Mouse (Mus musculus) adrenal gland, adult 2 months (tissue): ENCODE measurements around the gene Gal3st2. TPM values are rescaled to one million over a fixed set of nuclear protein-coding genes. Genes with fewer than 3 reads are reported as not detected.
"Not testable (repeated sequence)": the region's sequence is repeated elsewhere in the genome, so short reads cannot be mapped to it uniquely, and the experiment has no call there.

Experiments used
- DNase-seq: peaks from one replicate; pipeline ENCODE4 v3.0.0; 2021
- polyA plus RNA-seq: library from polyadenylated mRNA; depleted of rRNA; stranded (reverse); fragments of >200 nt; gene quantifications from 2 replicates; pipeline ENCODE4 v1.2.3, GENCODE M21; 2012; rRNA removed
- total RNA-seq, 2 experiments: library from RNA; stranded (reverse); gene quantifications; 2 replicates each; pipeline ENCODE4 v1.2.3; 2021

Gal3st2 gene
- total and polyA plus RNA-seq, 3 experiments, result 0.15 TPM; not detected in 2

GRCm38 (mm10) chr1:93871594-93872105, 10.5 kb downstream of the Gal3st2 start:
- not testable (repeated sequence) for DNase-seq

- not testable (repeated sequence) for DNase-seq
Measured at GRCm38 (mm10) chr1:93874405-93874804, 13.3 kb downstream of the Gal3st2 start.

- DNase-seq, result not testable (repeated sequence)
Measured at GRCm38 (mm10) chr1:93881778-93882177, 20.7 kb downstream of the Gal3st2 start.

GRCm38 (mm10) chr1:93890936-93891335, 29.8 kb downstream of the Gal3st2 start:
- not testable (repeated sequence) for DNase-seq

- not testable (repeated sequence) for DNase-seq
Measured at GRCm38 (mm10) chr1:93897395-93897794, 36.3 kb downstream of the Gal3st2 start.

GRCm38 (mm10) chr1:93901291-93901690, 40.2 kb downstream of the Gal3st2 start:
- peak; percentile 49 for DNase-seq

GRCm38 (mm10) chr1:93906690-93907089, 45.6 kb downstream of the Gal3st2 start:
- DNase-seq, result not testable (repeated sequence)

GRCm38 (mm10) chr1:93908977-93909586, 48.0 kb downstream of the Gal3st2 start:
- not testable (repeated sequence) for DNase-seq

- not testable (repeated sequence) for DNase-seq
Measured at GRCm38 (mm10) chr1:93911877-93912276, 50.8 kb downstream of the Gal3st2 start.

- not testable (repeated sequence) for DNase-seq
Measured at GRCm38 (mm10) chr1:93917160-93917559, 56.1 kb downstream of the Gal3st2 start.

GRCm38 (mm10) chr1:93918011-93918410, 56.9 kb downstream of the Gal3st2 start, which contains the start of gene Gal3st2b:
Gene Gal3st2b, plus strand, starts transcription at chr1:93918311.
- DNase-seq, result not testable (repeated sequence)

- not testable (repeated sequence) for DNase-seq
Measured at GRCm38 (mm10) chr1:93918775-93919174, 57.7 kb downstream of the Gal3st2 start.

GRCm38 (mm10) chr1:93919321-93919720, 58.2 kb downstream of the Gal3st2 start:
- DNase-seq, result not testable (repeated sequence)

- DNase-seq, result not testable (repeated sequence)
Measured at GRCm38 (mm10) chr1:93922609-93923008, 61.5 kb downstream of the Gal3st2 start.

- DNase-seq, result not testable (repeated sequence)
Measured at GRCm38 (mm10) chr1:93923098-93923497, 62.0 kb downstream of the Gal3st2 start.

Other genes with a start within 250 kb of the Gal3st2 start
- gene Stk25, start 202.6 kb upstream of the Gal3st2 start, total RNA-seq, result 100 to 1,000 TPM; 115 to 140 TPM
- 65.7 and 66.4 TPM in 2 replicates for gene Stk25, start 202.6 kb upstream of the Gal3st2 start, polyA plus RNA-seq
- gene Bok, start 175.6 kb upstream of the Gal3st2 start, total RNA-seq, result 10 to 100 TPM in 1 of 2 experiments, 1 to 10 TPM in 1; 8.9 to 16.4 TPM
- 54.5 and 93.1 TPM in 2 replicates for gene Bok, start 175.6 kb upstream of the Gal3st2 start, polyA plus RNA-seq
- 10 to 100 TPM; 73.5 to 87.9 TPM for gene Atg4b, start 109.8 kb upstream of the Gal3st2 start, total RNA-seq
- gene Atg4b, start 109.8 kb upstream of the Gal3st2 start, polyA plus RNA-seq, result 43.7 and 50.8 TPM in 2 replicates
- 10 to 100 TPM; 49.2 to 52.0 TPM for gene Thap4, start 106.4 kb upstream of the Gal3st2 start, total RNA-seq
- gene Thap4, start 106.4 kb upstream of the Gal3st2 start, polyA plus RNA-seq, result 44.0 and 45.1 TPM in 2 replicates
- 10 to 100 TPM; 50.6 to 66.3 TPM for gene Dtymk, start 59.4 kb upstream of the Gal3st2 start, total RNA-seq
- 43.2 and 44.5 TPM in 2 replicates for gene Dtymk, start 59.4 kb upstream of the Gal3st2 start, polyA plus RNA-seq
- 10 to 100 TPM; 14.8 to 19.1 TPM for gene Ing5, start 57.3 kb upstream of the Gal3st2 start, total RNA-seq
- 4.3 and 4.6 TPM in 2 replicates for gene Ing5, start 57.3 kb upstream of the Gal3st2 start, polyA plus RNA-seq
- 10 to 100 TPM; 45.2 to 57.5 TPM for gene D2hgdh, start 36.4 kb upstream of the Gal3st2 start, total RNA-seq
- gene D2hgdh, start 36.4 kb upstream of the Gal3st2 start, polyA plus RNA-seq, result 28.8 and 29.6 TPM in 2 replicates
- gene Gal3st2b, start 57.0 kb downstream of the Gal3st2 start, total RNA-seq, result under 1 TPM in 1 of 2 experiments, not detected in 1; 0.14 TPM
- 0.12 TPM in 1 of 2 replicates, not detected in the other for gene Gal3st2b, start 57.0 kb downstream of the Gal3st2 start, polyA plus RNA-seq
- gene Gal3st2c, start 129.2 kb downstream of the Gal3st2 start, total RNA-seq, result under 1 TPM; 0.09 to 0.17 TPM
- gene Gal3st2c, start 129.2 kb downstream of the Gal3st2 start, polyA plus RNA-seq, result 0.01 TPM in 1 of 2 replicates, not detected in the other
- not detected for gene Neu4, start 159.1 kb downstream of the Gal3st2 start, total RNA-seq
- not detected in 2 replicates for gene Neu4, start 159.1 kb downstream of the Gal3st2 start, polyA plus RNA-seq
- gene Pdcd1, start 191.2 kb downstream of the Gal3st2 start, total RNA-seq, result under 1 TPM in 1 of 2 experiments, not detected in 1; 0.14 TPM
- gene Pdcd1, start 191.2 kb downstream of the Gal3st2 start, polyA plus RNA-seq, result 0.11 and 0.17 TPM in 2 replicates